Mouse (Mus musculus) hindbrain, embryonic 14.5 days (tissue): Measurements from ENCODE around the gene Cerk. TPM values are rescaled to one million over a fixed set of nuclear protein-coding genes. Genes with fewer than 3 reads are reported as not detected.
"Not testable (repeated sequence)": the region's sequence is repeated elsewhere in the genome, so short reads cannot be mapped to it uniquely, and the experiment has no call there.

Experiments
- ATAC-seq: fragments of 200-750 bp; cut with Nextera tagmentation; 2 replicates; pipeline ENCODE4 v1.8.0; 2017; ENCODE audit warnings: moderate number of reproducible peaks, mild to moderate bottlenecking, moderate TSS enrichment, moderate library complexity; ENCODE audit not compliant: low FRiP score
- DNase-seq: peaks from one replicate; pipeline ENCODE4 v3.0.0-alpha.2; 2015; ENCODE audit warnings: low spot score
- H3K27ac ChIP-seq: fragments of 300-500 bp; sonication (generic); 2 replicates; pipeline ENCODE4 v1.5.1; 2014; ENCODE audit warnings: mild to moderate bottlenecking, moderate library complexity
- H3K27me3 ChIP-seq: fragments of 300-500 bp; sonication (generic); 2 replicates; pipeline ENCODE4 v1.6.1; 2014; ENCODE audit warnings: mild to moderate bottlenecking, low read length, mixed read lengths; ENCODE audit not compliant: control insufficient read depth, insufficient read depth
- H3K36me3 ChIP-seq: fragments of 300-500 bp; sonication (generic); replicated peaks from 2 replicates; pipeline ENCODE4 v1.6.1; 2014; ENCODE audit not compliant: control insufficient read depth, insufficient read depth
- H3K4me1 ChIP-seq: fragments of 300-500 bp; sonication (generic); replicated peaks from 2 replicates; pipeline ENCODE4 v1.6.1; 2014; ENCODE audit warnings: antibody characterized with exemption, low read length, mixed read lengths; ENCODE audit not compliant: control insufficient read depth, insufficient read depth
- H3K4me2 ChIP-seq: fragments of 300-500 bp; sonication (generic); replicated peaks from 2 replicates; pipeline ENCODE4 v1.6.1; 2014; ENCODE audit warnings: mild to moderate bottlenecking, moderate library complexity
- H3K4me3 ChIP-seq: fragments of 300-500 bp; sonication (generic); replicated peaks from 2 replicates; pipeline ENCODE4 v1.5.1; 2014; ENCODE audit warnings: mild to moderate bottlenecking, low read length
- H3K9ac ChIP-seq: fragments of 300-500 bp; sonication (generic); 2 replicates; pipeline ENCODE4 v1.6.1; 2014
- H3K9me3 ChIP-seq: fragments of 300-500 bp; sonication (generic); 2 replicates; pipeline ENCODE4 v1.6.1; 2016; ENCODE audit warnings: low read length; ENCODE audit not compliant: control insufficient read depth
- WGBS: fragments of 180-500 bp; shearing (Covaris S2); extraction: QIAGEN DNeasy Blood & Tissue Kit; methylation state at CpG from one replicate; pipeline ENCODE4 v1.1.7; 2014; 5-methylcytosine and 5-hydroxymethylcytosine counted together
- polyA plus RNA-seq: library from polyadenylated mRNA; unstranded; fragments of >200 nt; fragmentation: Nextera tagmentation; extraction: Ambion mirVana; gene quantifications from 2 replicates; pipeline ENCODE4 v1.2.1, GENCODE M21; 2014

Gene Cerk
- polyA plus RNA-seq, 1 experiment from 2014 or later, result 28.3 TPM

- H3K36me3 ChIP-seq, result no peaks in the 10 kb centered on the region
- no peaks in the 10 kb centered on the region for H3K27me3 ChIP-seq
- DNase-seq, result no peak
- H3K9me3 ChIP-seq, result no peaks in the 10 kb centered on the region
- WGBS, result 50% methylated on average over 9 of the region's 9 CpGs
- H3K4me1 ChIP-seq, result 0 out of 2 replicates have a peak, but pooled peaks cover 3% of the 10 kb centered on the region
- ATAC-seq, result no peak
- H3K9ac ChIP-seq, result no peak overlapping the region
- 0 out of 2 replicates have a peak overlapping the region, but pooled peaks have one; percentile 43 for H3K27ac ChIP-seq
- H3K4me2 ChIP-seq, result no peak overlapping the region
- H3K4me3 ChIP-seq, result no peak overlapping the region
Measured at GRCm38 (mm10) chr15:86201696-86202330, 15.9 kb upstream of the Cerk start.

- Histone ChIP-seq H3K4me3 (no peak overlapping the region), H3K27me3 (no peaks in the 10 kb centered on the region), H3K9me3 (no peaks in the 10 kb centered on the region), H3K4me1 (0 out of 2 replicates have a peak, but pooled peaks cover 3% of the 10 kb centered on the region), H3K4me2 (no peak overlapping the region), H3K36me3 (no peaks in the 10 kb centered on the region), H3K9ac (no peak overlapping the region), H3K27ac (no peak overlapping the region)
- WGBS, result 30% methylated on average over 4 of the region's 4 CpGs
- no peak for DNase-seq
- no peak for ATAC-seq
Measured at GRCm38 (mm10) chr15:86201095-86201494, 15.2 kb upstream of the Cerk start.

GRCm38 (mm10) chr15:86200169-86200568 lies 14.2 kb upstream of the Cerk start:
- DNase-seq, result no peak
- no peaks in the 10 kb centered on the region for H3K36me3 ChIP-seq
- H3K27ac ChIP-seq, result no peak overlapping the region
- H3K27me3 ChIP-seq, result no peaks in the 10 kb centered on the region
- no peak for ATAC-seq
- no peaks in the 10 kb centered on the region for H3K9me3 ChIP-seq
- WGBS, result 46% methylated on average over 4 of the region's 4 CpGs
- no peak overlapping the region for H3K4me3 ChIP-seq
- H3K4me1 ChIP-seq, result 0 out of 2 replicates have a peak, but pooled peaks cover 3% of the 10 kb centered on the region
- H3K9ac ChIP-seq, result no peak overlapping the region
- H3K4me2 ChIP-seq, result no peak overlapping the region

- Histone ChIP-seq H3K9me3 (no peaks in the 10 kb centered on the region), H3K4me1 (0 out of 2 replicates have a peak, but pooled peaks cover 3% of the 10 kb centered on the region), H3K9ac (no peak overlapping the region), H3K4me3 (no peak overlapping the region), H3K36me3 (no peaks in the 10 kb centered on the region), H3K27ac (no peak overlapping the region), H3K4me2 (no peak overlapping the region), H3K27me3 (no peaks in the 10 kb centered on the region)
- WGBS, result 78% methylated on average over 4 of the region's 4 CpGs
- DNase-seq (no peak), ATAC-seq (no peak)
Measured at GRCm38 (mm10) chr15:86199482-86199881, 13.5 kb upstream of the Cerk start.

GRCm38 (mm10) chr15:86199052-86199451 lies 13.1 kb upstream of the Cerk start:
- Histone ChIP-seq H3K4me1 (0 out of 2 replicates have a peak, but pooled peaks cover 3% of the 10 kb centered on the region), H3K4me3 (no peak overlapping the region), H3K27ac (no peak overlapping the region), H3K9me3 (no peaks in the 10 kb centered on the region), H3K36me3 (no peaks in the 10 kb centered on the region), H3K4me2 (no peak overlapping the region), H3K27me3 (no peaks in the 10 kb centered on the region), H3K9ac (no peak overlapping the region)
- WGBS, result 87% methylated on average over 5 of the region's 5 CpGs
- DNase-seq, result no peak
- no peak for ATAC-seq

- not testable (repeated sequence) for H3K27me3 ChIP-seq, H3K9me3 ChIP-seq, H3K9ac ChIP-seq, H3K4me2 ChIP-seq, H3K4me3 ChIP-seq, H3K36me3 ChIP-seq, H3K4me1 ChIP-seq, H3K27ac ChIP-seq, DNase-seq
- peak; percentile 94 for ATAC-seq
- WGBS, result 81% methylated on average over 55 of the region's 55 CpGs
Measured at GRCm38 (mm10) chr15:86194676-86195453, 8.9 kb upstream of the Cerk start.

- no peak overlapping the region for H3K27ac ChIP-seq
- DNase-seq (no peak), ATAC-seq (no peak)
- H3K4me3 ChIP-seq, result no peak overlapping the region
- H3K4me2 ChIP-seq, result no peak overlapping the region
- 79% methylated on average over 3 of the region's 3 CpGs for WGBS
- H3K9me3 ChIP-seq, result no peaks in the 10 kb centered on the region
- no peaks in the 10 kb centered on the region for H3K36me3 ChIP-seq
- H3K27me3 ChIP-seq, result no peaks in the 10 kb centered on the region
- peaks cover 8% of the 10 kb centered on the region; the same call in 1 of the 2 replicates for H3K4me1 ChIP-seq
- H3K9ac ChIP-seq, result no peak overlapping the region
Measured at GRCm38 (mm10) chr15:86191933-86192332, 6.0 kb upstream of the Cerk start.

GRCm38 (mm10) chr15:86191505-86191904 lies 5.6 kb upstream of the Cerk start:
- no peak overlapping the region for H3K4me2 ChIP-seq
- H3K4me1 ChIP-seq, result peaks cover 12% of the 10 kb centered on the region; the same call in 1 of the 2 replicates
- H3K36me3 ChIP-seq, result no peaks in the 10 kb centered on the region
- DNase-seq, result no peak
- no peak overlapping the region for H3K4me3 ChIP-seq
- no peaks in the 10 kb centered on the region for H3K27me3 ChIP-seq
- H3K9me3 ChIP-seq, result no peaks in the 10 kb centered on the region
- H3K27ac ChIP-seq, result no peak overlapping the region
- no peak for ATAC-seq
- H3K9ac ChIP-seq, result no peak overlapping the region
- WGBS, result 70% methylated on average over 1 of the region's 1 CpGs

GRCm38 (mm10) chr15:86190387-86190786 lies 4.4 kb upstream of the Cerk start:
- no peak overlapping the region for H3K4me3 ChIP-seq
- H3K27ac ChIP-seq, result no peak overlapping the region
- no peak for ATAC-seq
- H3K4me1 ChIP-seq, result peaks cover 19% of the 10 kb centered on the region; the same call in 1 of the 2 replicates
- no peaks in the 10 kb centered on the region for H3K9me3 ChIP-seq
- H3K4me2 ChIP-seq, result no peak overlapping the region
- 84% methylated on average over 3 of the region's 3 CpGs for WGBS
- H3K27me3 ChIP-seq, result no peaks in the 10 kb centered on the region
- H3K9ac ChIP-seq, result no peak overlapping the region
- H3K36me3 ChIP-seq, result no peaks in the 10 kb centered on the region
- no peak for DNase-seq
